Mouse (Mus musculus): ENCODE measurements at regions not wholly inside any gene's neighbourhood (a gene's known extent, or its start where the extent isn't known, plus 50 kb on each side); places are given as distances from the start of the nearest gene placed in this dataset.

DNA sequence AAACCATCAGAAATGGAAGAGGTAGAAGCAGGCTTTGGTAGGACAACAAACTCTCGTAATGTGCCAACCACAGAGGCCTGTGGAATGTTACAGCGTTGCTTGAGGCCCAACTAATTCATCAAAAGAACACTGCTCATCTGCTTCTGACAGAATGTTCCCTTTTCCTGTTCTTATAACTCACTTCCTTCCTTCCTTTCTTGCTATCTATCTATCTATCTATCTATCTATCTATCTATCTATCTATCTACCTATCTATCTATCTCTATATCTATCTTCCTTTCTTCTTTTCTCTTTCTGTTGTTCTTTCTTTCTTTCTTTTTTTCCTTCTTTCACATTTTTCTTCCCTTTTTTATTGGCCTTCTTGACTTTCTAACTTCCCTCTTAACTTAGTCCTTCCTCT is 353.7 kb downstream of the H2al1j start:
- no peak for TF ChIP-seq POLR2AphosphoS5 (IDR thresholded peaks at IDR 0.05; ENCODE audit: insufficient replicate concordance, low read depth, low read length)
- TF ChIP-seq TAL1 (conservative IDR thresholded peaks at IDR 0.05; ENCODE audit: low read depth, low read length): no peak
- no peak for TF ChIP-seq GATA2 (IDR thresholded peaks at IDR 0.05; ENCODE audit: borderline replicate concordance, low read depth, low read length)
- TF ChIP-seq CTCF (IDR thresholded peaks at IDR 0.05; ENCODE audit: low read depth, low read length): no peak
- no peak for TF ChIP-seq GATA1 (IDR thresholded peaks at IDR 0.05; ENCODE audit: borderline replicate concordance, low read length)

DNA sequence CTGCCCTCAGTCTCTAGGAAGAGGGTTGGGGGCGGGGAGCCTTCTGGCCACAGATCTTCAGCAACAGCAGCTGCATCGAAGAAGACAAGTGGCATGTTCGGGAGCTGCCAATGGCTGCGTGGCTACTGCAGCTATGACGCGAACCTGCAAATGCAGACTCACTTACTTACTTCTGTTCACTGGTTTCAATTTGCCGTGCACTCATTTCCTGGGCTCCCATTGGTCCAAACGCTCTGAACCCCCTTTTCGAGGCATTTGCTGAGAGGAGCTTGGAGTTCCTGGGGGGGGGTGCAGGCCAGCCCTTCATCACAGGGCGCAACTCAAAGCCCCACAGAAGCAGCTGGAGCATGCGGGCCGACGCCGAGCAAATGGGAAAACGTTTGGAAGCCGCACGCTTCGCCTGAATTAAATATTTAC is 362.4 kb downstream of the H2al1j start:
- Histone ChIP-seq H3K9me3 (replicated peaks) (no peaks in the 10 kb centered on the region), H3K4me3 (ENCODE audit: low read depth, low read length) (no peak overlapping the region), H3K36me3 (replicated peaks) (no peaks in the 10 kb centered on the region), H3K27me3 (ENCODE audit: insufficient read depth, low read length) (no peaks in the 10 kb centered on the region), H3K4me1 (ENCODE audit: insufficient read depth, low read depth, low read length) (no peaks in the 10 kb centered on the region)
- no peak for ATAC-seq (ENCODE audit: extremely low read depth, insufficient number of reproducible peaks, low FRiP score, poor library complexity, severe bottlenecking)
- DNase-seq (ENCODE audit: low spot score): no peak
- TF ChIP-seq GATA1 (IDR thresholded peaks at IDR 0.05; ENCODE audit: borderline replicate concordance, low read length): no peak
- TF ChIP-seq POLR2AphosphoS5 (IDR thresholded peaks at IDR 0.05; ENCODE audit: insufficient replicate concordance, low read depth, low read length): no peak
- TF ChIP-seq TAL1 (conservative IDR thresholded peaks at IDR 0.05; ENCODE audit: low read depth, low read length): no peak
- no peak for TF ChIP-seq CTCF (IDR thresholded peaks at IDR 0.05; ENCODE audit: low read depth, low read length)
- no peak for TF ChIP-seq GATA2 (IDR thresholded peaks at IDR 0.05; ENCODE audit: borderline replicate concordance, low read depth, low read length)

More for the DNA sequence above, 353.7 kb downstream of the H2al1j start:
- Histone ChIP-seq H3K27me3 (ENCODE audit: insufficient read depth, low read length) (no peaks in the 10 kb centered on the region), H3K4me1 (ENCODE audit: insufficient read depth, low read depth, low read length) (no peaks in the 10 kb centered on the region), H3K4me3 (ENCODE audit: low read depth, low read length) (no peak overlapping the region), H3K9me3 (replicated peaks) (no peaks in the 10 kb centered on the region), H3K36me3 (replicated peaks) (no peaks in the 10 kb centered on the region)
- no peak for ATAC-seq (ENCODE audit: extremely low read depth, insufficient number of reproducible peaks, low FRiP score, poor library complexity, severe bottlenecking)
- no peak for DNase-seq (ENCODE audit: low spot score)

DNA sequence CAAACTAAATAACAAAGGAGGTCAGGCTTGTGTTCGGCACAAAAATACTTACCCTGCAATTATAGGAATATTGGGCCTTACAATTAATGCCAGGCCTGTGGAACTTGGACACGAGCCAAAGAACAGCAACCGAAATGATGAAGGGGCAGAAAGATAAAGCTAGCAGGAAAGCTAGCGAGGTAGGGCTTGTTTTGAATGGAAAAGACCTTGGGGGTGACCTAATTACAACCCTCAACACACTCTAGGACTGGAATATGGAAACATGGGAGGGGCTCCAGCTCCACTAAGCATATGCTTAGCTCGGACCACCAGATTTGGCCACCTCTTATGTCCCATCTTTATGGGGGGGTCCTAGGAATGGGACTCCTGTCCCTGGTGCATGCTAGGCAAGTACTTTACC is 362.8 kb downstream of the H2al1j start:
- H3K4me3 ChIP-seq (ENCODE audit: low read depth, low read length): no peak overlapping the region
- ATAC-seq (ENCODE audit: extremely low read depth, insufficient number of reproducible peaks, low FRiP score, poor library complexity, severe bottlenecking): no peak

DNA sequence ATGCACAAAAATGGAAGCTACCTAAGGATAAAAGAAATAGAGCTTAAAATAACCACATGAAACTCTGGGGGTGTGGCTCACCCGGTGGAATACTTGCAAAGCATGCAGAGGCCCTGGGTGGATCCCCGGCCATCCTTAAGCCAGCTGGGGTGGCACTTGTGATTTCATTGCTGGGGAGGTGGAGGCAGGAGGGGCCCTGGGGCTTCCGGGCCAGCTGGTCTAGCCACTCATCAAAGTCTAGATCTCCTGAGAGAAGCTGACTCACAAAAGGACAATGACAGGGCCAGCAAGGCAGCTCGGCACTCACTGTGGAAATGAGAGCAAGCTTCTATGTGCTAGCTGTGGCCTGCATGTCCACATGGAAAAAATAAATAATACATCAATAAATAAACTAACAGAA is 363.4 kb downstream of the H2al1j start:
- no peak for DNase-seq (ENCODE audit: low spot score)

More for the DNA sequence above, 362.8 kb downstream of the H2al1j start:
- no peaks in the 10 kb centered on the region for H3K9me3 ChIP-seq (replicated peaks)
- TF ChIP-seq CTCF (IDR thresholded peaks at IDR 0.05; ENCODE audit: low read depth, low read length): no peak
- TF ChIP-seq GATA1 (IDR thresholded peaks at IDR 0.05; ENCODE audit: borderline replicate concordance, low read length): no peak
- no peak for TF ChIP-seq POLR2AphosphoS5 (IDR thresholded peaks at IDR 0.05; ENCODE audit: insufficient replicate concordance, low read depth, low read length)
- TF ChIP-seq TAL1 (conservative IDR thresholded peaks at IDR 0.05; ENCODE audit: low read depth, low read length): no peak
- no peak for TF ChIP-seq GATA2 (IDR thresholded peaks at IDR 0.05; ENCODE audit: borderline replicate concordance, low read depth, low read length)
- H3K36me3 ChIP-seq (replicated peaks): no peaks in the 10 kb centered on the region
- DNase-seq (ENCODE audit: low spot score): no peak
- no peaks in the 10 kb centered on the region for H3K27me3 ChIP-seq (ENCODE audit: insufficient read depth, low read length)
- no peaks in the 10 kb centered on the region for H3K4me1 ChIP-seq (ENCODE audit: insufficient read depth, low read depth, low read length)

DNA sequence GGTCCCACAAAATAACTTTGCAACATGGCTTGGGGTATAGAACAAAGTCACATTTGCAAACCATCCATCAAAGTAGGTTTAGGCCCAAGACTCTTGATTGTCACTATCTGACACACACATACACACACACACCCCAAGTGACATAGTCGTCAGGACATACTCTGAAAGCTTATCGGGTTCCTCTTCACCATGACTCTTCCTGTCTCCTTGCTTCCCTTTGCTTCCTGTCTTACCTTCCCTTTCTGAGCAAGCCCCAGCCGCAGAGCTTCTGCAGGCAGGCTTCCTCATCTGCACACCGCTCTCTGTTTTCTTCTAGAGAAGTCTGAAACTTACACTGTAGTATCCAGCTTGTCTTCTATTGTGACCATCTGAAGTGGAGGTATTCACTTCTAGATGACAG is 368.9 kb downstream of the H2al1j start:
- H3K27me3 ChIP-seq (ENCODE audit: insufficient read depth, low read length): no peaks in the 10 kb centered on the region
- no peaks in the 10 kb centered on the region for H3K9me3 ChIP-seq (replicated peaks)
- H3K36me3 ChIP-seq (replicated peaks): no peaks in the 10 kb centered on the region
- H3K4me1 ChIP-seq (ENCODE audit: insufficient read depth, low read depth, low read length): no peaks in the 10 kb centered on the region
- no peak for DNase-seq (ENCODE audit: low spot score)
- TF ChIP-seq TAL1 (conservative IDR thresholded peaks at IDR 0.05; ENCODE audit: low read depth, low read length): no peak
- no peak for TF ChIP-seq GATA1 (IDR thresholded peaks at IDR 0.05; ENCODE audit: borderline replicate concordance, low read length)
- no peak for TF ChIP-seq POLR2AphosphoS5 (IDR thresholded peaks at IDR 0.05; ENCODE audit: insufficient replicate concordance, low read depth, low read length)
- no peak for TF ChIP-seq CTCF (IDR thresholded peaks at IDR 0.05; ENCODE audit: low read depth, low read length)
- TF ChIP-seq GATA2 (IDR thresholded peaks at IDR 0.05; ENCODE audit: borderline replicate concordance, low read depth, low read length): no peak
- no peak for ATAC-seq (ENCODE audit: extremely low read depth, insufficient number of reproducible peaks, low FRiP score, poor library complexity, severe bottlenecking)
- H3K4me3 ChIP-seq (ENCODE audit: low read depth, low read length): no peak overlapping the region

More for the DNA sequence above, 363.4 kb downstream of the H2al1j start:
- H3K27me3 ChIP-seq (ENCODE audit: insufficient read depth, low read length): no peaks in the 10 kb centered on the region
- H3K9me3 ChIP-seq (replicated peaks): no peaks in the 10 kb centered on the region
- H3K4me3 ChIP-seq (ENCODE audit: low read depth, low read length): no peak overlapping the region
- no peak for TF ChIP-seq CTCF (IDR thresholded peaks at IDR 0.05; ENCODE audit: low read depth, low read length)
- no peak for TF ChIP-seq GATA1 (IDR thresholded peaks at IDR 0.05; ENCODE audit: borderline replicate concordance, low read length)
- no peak for TF ChIP-seq POLR2AphosphoS5 (IDR thresholded peaks at IDR 0.05; ENCODE audit: insufficient replicate concordance, low read depth, low read length)
- TF ChIP-seq TAL1 (conservative IDR thresholded peaks at IDR 0.05; ENCODE audit: low read depth, low read length): no peak
- H3K4me1 ChIP-seq (ENCODE audit: insufficient read depth, low read depth, low read length): no peaks in the 10 kb centered on the region
- no peak for ATAC-seq (ENCODE audit: extremely low read depth, insufficient number of reproducible peaks, low FRiP score, poor library complexity, severe bottlenecking)
- no peaks in the 10 kb centered on the region for H3K36me3 ChIP-seq (replicated peaks)

DNA sequence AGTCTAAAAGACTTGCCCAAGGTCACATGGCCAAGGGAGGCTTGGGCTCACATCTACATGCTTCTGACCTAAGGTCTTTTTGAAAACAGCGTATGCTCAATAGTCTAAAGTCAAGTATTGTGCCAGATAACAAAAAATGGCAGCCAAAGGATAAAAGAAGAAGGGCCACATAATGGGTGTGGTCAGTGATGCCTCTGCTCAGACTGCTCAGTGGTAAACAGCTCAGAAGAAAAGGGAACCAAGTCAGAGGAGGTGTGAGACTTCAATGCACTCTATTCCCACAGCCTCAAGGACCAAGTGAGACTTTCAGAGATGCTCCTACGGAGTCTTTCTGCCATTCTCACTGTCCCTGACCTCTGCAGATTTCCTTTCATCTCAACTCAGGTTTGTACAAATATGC is 373.5 kb downstream of the H2al1j start:
- Histone ChIP-seq H3K36me3 (replicated peaks) (no peaks in the 10 kb centered on the region), H3K4me3 (ENCODE audit: low read depth, low read length) (no peak overlapping the region), H3K4me1 (ENCODE audit: insufficient read depth, low read depth, low read length) (no peaks in the 10 kb centered on the region), H3K9me3 (replicated peaks) (no peaks in the 10 kb centered on the region), H3K27me3 (ENCODE audit: insufficient read depth, low read length) (no peaks in the 10 kb centered on the region)
- DNase-seq (ENCODE audit: low spot score) (no peak), ATAC-seq (ENCODE audit: extremely low read depth, insufficient number of reproducible peaks, low FRiP score, poor library complexity, severe bottlenecking) (no peak)
- TF ChIP-seq GATA2 (IDR thresholded peaks at IDR 0.05; ENCODE audit: borderline replicate concordance, low read depth, low read length): no peak
- no peak for TF ChIP-seq GATA1 (IDR thresholded peaks at IDR 0.05; ENCODE audit: borderline replicate concordance, low read length)
- TF ChIP-seq TAL1 (conservative IDR thresholded peaks at IDR 0.05; ENCODE audit: low read depth, low read length): no peak
- TF ChIP-seq POLR2AphosphoS5 (IDR thresholded peaks at IDR 0.05; ENCODE audit: insufficient replicate concordance, low read depth, low read length): no peak
- no peak for TF ChIP-seq CTCF (IDR thresholded peaks at IDR 0.05; ENCODE audit: low read depth, low read length)

Measured in G1E (cell line).